Comparison of ENCODE assay signal across 11 mouse cellular contexts in genomic region chr17:27790976-27791375, GRCm38 (mm10).
"Had no signal": no experiment of that assay in that cellular context is flagged by ENCODE, and none has a peak within 500 bp of the region (broad histone marks: within the 10 kb centered on the region; RNA-seq: fewer than 3 reads in every experiment).

No protein-coding gene starts in this region.

- H3K4me2 ChIP-seq: limb, embryonic 12.5 days; liver, embryonic 12.5 days; lung, embryonic 15.5 days; midbrain, embryonic 12.5 days; neural tube, embryonic 13.5 days had no signal

- ATAC-seq: liver, embryonic 12.5 days; midbrain, embryonic 16.5 days had no signal

- H3K4me3 ChIP-seq: limb, embryonic 12.5 days; liver, embryonic 12.5 days; lung, embryonic 15.5 days; midbrain, embryonic 12.5 days; neural tube, embryonic 13.5 days had no signal

- H3K9me3 ChIP-seq: limb, embryonic 12.5 days; liver, embryonic 12.5 days; lung, embryonic 15.5 days; midbrain, embryonic 12.5 days; neural tube, embryonic 13.5 days had no signal

- H3K27ac ChIP-seq: limb, embryonic 12.5 days; liver, embryonic 12.5 days; lung, embryonic 15.5 days; midbrain, embryonic 12.5 days; neural tube, embryonic 13.5 days had no signal

- H3K9ac ChIP-seq: limb, embryonic 12.5 days; liver, embryonic 12.5 days; lung, embryonic 15.5 days; midbrain, embryonic 12.5 days; neural tube, embryonic 13.5 days had no signal

- DNase-seq: layer of hippocampus, postnatal 36 days; lung, postnatal 14 days; spleen, adult 18-20 months; thymus, adult 2 months; thymus, postnatal 36 days had no signal

- H3K27me3 ChIP-seq: limb, embryonic 12.5 days; liver, embryonic 12.5 days; lung, embryonic 15.5 days; midbrain, embryonic 12.5 days; neural tube, embryonic 13.5 days had no signal
